Mouse (Mus musculus) inflammation-experienced regulatory T-cells, adult 6 months (primary cell): ENCODE data around the gene Osbpl9. TPM values are rescaled to one million over a fixed set of nuclear protein-coding genes. Genes with fewer than 3 reads are reported as not detected.

Experiments used
- ATAC-seq: one replicate; pipeline ENCODE4 v1.8.0; 2017
- polyA plus RNA-seq, 3 experiments: library from polyadenylated mRNA; unstranded; fragments of 100-300 nt; shearing (Covaris generic); gene quantifications; one replicate each; pipeline ENCODE4 v1.2.1; 2017

The Osbpl9 gene
- polyA plus RNA-seq, 3 experiments from 2014 or later, result 75.7 to 78.9 (median 77.2) TPM

DNA sequence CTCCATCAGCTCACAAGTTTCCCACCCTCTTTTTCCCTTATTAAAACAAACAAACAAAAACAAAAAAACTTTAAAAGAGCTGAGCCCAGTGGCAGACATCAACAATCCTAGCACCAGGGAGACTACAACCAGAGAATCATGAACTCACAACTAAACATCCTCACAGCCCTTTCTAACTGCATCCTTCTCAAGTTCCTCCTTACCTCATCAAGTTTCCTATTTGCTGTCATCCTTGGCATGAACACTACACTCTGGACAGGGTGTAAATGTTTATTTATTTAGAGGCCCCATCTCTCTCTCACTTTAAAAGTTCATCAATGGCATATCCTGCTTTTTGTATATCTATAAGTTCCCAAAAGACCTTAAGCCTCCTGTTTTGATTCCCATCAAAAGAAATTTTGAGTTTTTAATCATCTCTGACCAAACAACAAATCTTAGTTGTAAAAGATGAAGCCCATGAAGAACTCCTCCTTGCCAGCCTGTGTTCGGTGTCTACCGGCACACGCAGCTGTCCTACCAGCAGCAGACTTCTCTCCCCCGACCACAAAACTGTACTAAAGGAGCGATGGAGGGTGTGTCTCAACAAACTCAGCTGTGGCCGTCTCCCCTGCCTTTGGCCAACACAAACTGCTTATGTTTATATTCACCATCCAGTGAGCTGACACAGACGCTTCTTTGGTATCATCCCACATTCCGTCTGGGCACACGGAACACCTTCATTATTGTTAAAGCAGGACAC, 98.8 kb downstream of the Osbpl9 start:
- no peak for ATAC-seq

DNA sequence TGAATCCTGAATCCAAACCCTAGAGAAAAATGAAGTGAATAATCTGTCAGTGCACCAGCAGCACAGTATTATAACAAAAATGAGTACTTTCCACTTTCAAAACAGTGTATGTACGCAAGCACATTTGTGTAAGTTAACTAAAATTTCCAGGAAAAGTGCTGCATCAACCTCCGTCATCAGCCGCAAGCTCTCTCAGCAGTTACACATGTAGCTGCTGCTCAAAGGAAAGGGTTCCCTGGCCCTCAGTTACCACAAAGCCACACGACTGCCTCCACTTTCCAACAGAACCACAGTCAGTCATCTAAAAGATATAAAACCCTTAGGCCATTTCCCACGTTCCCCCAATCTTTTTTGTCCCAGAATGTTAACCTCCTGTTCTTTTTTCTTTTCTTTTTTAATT, 99.5 kb downstream of the Osbpl9 start:
- peak; percentile 53 for ATAC-seq

DNA sequence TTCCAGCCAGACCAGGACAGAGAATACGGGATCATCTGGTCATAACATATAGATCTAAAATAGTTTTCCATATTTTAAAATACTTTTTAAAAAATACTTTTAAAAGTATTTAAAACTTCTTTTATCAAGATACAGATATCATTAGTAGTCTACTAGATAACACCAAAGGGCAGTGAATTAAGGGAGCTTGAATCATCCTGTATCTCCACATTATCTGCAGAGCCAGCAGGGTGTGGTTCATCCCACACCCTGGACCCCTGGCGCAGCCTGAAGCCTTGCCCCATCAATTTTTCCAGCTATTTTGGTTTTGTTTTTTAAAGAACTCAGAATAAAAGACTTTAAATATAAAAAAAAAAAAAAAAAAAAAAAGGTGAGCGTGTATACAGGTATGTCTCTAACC, 103.2 kb downstream of the Osbpl9 start:
- no peak for ATAC-seq

DNA sequence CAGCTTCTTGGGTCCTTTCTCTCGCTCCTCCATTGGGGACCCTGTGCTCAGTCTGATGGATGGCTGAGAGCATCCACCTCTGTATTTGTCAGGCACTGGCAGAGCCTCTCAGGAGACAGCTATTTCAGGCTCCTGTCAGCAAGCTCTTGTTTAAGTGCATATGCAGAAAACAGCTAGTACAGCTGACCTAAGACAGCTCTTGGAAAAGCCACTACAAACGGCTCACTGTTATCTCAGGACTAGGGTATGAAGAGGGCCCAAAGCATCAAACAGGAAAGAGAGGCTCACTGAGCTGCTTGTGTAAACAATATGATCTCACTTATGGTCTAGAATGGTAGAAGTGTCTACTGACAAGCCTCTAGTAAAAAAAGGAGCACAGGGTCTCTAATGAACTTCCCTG, 107.8 kb downstream of the Osbpl9 start:
- ATAC-seq, result no peak

DNA sequence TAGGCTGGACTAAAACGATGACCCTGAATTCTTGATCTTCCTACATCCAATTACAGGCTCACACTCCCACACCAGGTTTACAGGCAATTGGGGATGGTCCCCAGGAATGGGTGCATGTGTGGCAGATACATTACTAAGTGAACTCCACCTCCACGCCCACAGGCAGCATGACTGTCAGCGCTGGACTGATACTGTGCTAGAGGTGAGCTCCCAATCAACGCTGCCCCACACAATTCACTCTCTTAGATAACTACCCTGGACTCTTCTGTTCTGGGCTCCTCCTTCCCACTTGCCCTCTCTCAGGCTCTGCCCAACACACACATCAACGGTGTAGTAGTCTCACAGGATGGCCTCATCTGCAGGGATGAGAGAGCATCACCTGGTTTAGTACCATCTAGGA, 109.7 kb downstream of the Osbpl9 start:
- ATAC-seq, result no peak

DNA sequence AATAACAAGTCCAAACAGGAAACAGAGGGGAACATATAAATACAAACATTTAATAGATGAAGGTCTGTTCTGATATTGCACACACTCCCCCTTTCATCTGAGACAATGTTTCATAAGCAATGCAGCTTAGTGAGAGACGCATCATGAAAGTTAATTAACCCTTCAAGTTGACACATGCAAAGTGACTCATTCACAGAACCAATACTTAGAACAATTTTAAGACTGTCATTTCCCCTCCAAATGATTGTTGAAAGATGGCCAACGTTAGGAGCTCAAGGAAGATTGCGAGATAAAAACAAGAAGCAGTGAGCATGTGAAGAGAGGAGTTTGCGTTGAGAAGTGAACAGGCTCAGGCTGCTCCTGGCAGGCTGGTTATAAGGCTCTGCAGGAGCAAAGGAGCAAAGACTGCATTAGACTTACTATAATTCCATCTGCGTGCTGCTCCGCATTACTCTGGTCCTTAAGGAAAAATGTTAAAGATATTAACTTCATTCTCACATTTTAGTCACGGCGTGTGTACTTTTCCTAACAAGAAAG, 110.8 kb downstream of the Osbpl9 start:
- no peak for ATAC-seq

DNA sequence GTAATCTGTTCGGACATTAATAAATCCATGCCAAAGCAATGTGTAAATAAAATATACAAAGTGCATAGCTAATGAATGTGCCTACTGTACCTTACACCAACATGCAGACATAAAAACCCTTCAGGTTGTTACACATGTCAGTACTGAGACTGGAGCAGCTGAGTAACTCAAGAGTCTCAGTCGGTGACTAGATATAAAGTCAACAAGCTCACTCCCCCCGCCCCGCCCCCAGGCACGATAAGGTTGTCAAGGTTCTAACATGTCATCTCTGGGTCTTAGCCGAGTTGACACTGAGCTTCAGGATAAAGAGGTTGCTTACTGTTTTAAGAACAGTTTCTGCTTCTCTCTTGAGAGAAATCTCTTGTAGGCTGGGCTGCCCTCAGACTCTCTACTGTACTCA, 112.1 kb downstream of the Osbpl9 start:
- no peak for ATAC-seq

DNA sequence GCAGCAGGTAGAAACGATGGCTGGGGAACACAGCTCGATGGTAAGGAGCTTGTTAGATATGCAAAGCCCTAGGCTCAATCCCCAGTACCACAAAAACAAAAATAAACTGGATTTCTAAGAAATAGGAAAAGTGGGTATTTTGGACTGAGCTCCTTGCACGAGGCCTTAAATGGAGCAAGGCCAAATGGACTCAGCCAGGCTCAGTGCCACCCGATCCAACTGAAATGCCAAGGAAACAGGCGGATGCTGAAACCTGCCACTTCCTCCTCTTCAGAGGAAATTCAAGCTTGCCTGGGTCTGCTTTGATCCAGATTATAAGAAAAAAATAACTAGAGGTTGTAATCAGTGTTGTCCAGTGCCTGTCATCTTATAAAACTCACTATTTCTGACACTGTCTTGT, 112.9 kb downstream of the Osbpl9 start:
- ATAC-seq, result no peak

DNA sequence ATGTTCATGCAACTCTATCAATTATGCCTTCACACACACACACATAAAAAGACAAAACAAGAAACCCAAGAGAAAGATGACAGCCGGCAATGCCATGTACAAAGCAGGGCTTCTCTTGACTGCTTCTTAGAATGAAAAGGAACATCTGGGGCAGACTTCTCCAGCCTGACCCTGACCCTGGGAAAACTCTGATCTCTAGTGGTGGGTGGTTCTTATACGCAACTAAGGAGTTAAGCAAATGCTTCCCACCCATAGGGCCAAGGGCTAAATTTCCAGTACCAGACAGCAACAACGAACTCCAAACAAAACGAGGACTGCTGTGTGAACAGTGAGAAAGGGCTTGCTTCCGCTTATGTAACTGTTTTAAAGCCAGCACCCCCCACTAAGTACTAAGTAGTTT, 122.0 kb downstream of the Osbpl9 start:
- ATAC-seq, result no peak

DNA sequence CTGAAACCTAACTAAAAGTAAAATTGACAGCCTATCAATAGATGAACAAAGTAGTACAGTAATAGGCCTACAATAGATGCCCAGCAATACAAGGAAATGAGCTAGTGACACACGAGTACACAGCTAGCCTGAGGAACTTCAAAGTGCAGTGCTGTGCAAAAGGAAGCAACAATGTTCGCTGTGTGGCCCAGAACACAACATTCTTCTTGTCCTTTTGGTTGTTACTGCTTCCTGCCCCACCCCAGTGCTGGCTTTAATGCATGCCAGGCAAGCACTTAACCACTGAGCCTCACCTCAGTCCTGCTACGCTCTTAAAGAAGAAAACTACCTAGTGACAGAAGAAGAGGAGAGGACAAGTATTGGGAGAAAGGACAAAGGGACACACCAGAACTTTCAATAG, 122.4 kb downstream of the Osbpl9 start:
- peak; percentile 84 for ATAC-seq

DNA sequence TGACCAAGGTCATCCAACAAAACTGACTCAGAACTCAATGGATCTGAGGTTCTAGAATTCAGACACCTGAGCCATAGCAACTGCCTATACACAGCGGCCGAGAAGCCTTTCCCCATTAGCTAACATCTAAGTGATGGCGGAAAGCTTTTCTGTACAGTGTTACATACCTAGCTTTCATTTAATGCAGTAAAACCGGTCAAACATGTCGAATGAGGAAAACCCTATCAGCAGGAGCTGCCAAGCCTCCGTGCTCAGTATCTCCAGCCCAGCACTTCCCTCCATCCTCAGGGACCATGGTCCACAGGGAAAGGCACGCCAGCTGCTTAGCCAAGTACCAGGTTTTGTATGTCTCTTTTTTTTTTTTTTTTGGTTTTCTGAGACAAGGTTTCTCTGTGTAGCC, 123.1 kb downstream of the Osbpl9 start:
- no peak for ATAC-seq

DNA sequence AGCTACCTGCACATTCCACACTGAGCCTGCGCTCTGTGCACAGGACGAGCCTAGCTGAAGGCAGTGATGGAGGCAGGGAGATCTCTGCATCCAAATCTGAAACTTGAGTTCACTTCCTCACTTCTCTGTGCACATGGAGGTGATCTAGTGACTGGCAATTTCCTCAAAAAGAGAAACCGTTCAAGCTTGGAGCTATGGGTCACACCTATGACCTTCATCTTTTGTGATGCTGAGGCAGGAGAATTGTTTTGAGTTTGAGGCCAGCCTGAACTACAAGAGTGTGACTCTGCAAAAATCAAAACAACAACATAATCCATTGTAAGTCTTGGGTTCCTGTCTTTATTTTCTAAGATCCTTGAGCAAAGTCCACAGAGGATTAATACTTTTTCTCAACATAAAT, 128.8 kb downstream of the Osbpl9 start:
- no peak for ATAC-seq

DNA sequence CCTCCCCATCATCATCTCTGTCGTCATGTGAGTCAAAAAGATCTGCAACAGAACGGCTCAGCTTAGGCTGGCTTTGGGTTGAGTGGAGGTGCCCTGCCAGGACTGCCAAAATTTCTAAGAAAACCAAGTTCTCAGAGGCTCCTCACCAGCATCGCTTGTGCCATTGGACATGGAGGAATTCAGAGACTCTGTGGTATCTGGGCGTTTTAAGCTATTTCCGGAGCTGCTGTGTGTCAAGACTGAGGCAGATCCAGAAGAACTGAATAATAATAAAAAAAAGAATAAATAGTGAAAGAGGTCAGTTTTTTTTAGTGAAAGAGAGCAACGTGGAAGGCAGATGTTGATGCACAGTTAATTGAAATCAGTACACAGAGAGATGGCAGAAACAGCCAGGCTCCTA, 129.2 kb downstream of the Osbpl9 start:
- no peak for ATAC-seq

DNA sequence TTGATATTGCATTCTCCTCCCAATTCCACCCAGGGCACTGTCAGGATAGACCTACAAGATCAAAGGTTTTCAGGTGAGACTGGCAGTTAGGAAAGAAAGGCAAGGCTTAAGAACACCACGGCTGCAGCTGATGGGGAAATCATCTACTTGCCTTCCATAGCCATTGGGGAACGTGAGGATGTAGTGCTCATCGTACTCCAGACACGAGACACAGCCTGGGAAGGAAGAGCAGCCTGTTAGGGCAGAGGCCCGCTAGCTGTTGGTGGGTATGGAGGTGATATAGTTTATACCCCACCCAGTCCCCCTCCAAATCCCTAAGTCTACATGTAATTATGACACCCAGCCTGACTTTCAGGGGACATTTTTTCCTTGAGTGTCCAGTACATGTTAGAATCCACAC, 136.4 kb downstream of the Osbpl9 start:
- no peak for ATAC-seq

DNA sequence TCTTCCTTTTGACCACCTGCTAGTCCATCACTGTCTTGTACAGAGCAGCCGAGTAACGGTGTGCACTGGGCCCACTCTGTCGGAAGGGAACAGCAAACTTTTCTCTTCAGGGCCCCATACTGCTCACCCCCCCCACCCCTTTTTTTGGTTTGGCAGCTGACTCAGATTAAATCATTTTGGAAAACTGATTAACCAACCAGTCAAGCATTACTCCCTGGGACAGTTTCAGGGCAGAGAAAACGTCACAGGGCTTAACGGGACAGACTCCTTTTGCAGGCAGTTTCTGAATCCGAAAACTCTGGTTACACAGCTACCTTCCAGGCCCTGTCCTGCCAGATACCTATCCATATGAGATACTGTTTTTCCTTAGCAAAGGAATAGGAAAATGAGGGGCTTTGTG, 137.1 kb downstream of the Osbpl9 start:
- no peak for ATAC-seq

DNA sequence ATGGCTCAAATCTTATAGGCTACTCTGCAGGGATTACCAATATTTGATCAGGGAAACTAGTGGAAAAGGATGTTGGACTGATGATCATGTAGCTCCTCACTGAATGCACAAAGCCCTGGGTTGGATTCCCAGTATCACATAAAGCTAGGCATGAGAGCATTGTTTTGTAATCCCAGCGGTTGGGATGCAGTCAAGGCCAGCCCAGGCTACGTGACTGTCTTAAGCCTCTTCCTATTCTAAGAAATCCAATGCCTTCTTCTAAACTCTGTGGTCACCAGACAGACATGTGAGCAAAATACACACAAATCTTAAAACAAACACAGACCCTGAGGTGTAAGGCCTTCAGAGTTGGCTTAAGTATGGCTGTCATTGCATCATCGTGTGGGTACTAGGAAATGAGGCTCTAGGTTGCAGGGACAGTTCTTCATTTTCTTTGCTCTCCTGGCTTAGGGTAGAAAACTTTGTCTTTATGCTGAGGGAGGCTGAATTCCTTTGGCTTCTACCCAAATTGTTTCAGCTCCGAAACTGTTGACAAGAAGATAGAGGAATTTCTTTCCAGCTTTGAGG, 142.7 kb downstream of the Osbpl9 start:
- no peak for ATAC-seq

DNA sequence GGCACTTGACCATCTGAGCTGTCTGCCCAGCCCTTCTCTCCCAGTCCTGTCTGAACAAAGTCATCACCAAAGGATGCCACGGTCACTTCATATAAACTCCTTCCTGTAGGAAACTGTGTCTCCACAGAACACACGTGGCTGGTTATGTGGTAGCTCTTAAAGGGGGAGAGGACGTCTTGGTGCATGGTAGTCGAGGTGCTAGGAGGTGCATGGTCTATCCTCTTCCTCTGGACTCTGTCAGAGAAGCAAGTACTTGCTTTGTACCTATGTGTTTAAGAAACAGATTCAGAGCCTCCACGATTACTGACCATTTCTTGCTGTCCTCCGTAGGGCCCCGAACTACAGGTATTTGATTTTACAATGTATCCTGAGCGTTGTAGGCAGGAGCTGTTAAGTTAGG, 144.4 kb downstream of the Osbpl9 start:
- ATAC-seq, result no peak

DNA sequence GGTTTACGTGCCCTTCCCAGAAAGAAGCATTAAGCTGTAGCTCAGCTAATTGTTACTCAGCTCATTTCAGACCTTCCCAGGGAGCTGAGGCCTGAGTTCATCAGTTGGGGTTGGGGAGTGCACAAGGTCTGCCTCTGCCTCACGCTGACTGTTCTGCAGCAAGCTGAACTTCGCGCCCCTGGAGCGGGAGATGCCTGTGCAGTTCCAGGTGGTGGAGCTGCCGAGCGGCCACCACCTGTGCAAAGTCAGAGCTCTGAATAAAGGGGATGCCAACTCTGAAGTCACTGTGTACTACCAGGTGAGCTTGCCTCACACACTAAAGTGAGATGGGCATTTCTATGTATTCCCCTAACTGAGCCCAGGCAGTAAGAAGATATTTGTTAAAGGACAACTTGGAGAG, 145.7 kb downstream of the Osbpl9 start:
- ATAC-seq, result no peak

DNA sequence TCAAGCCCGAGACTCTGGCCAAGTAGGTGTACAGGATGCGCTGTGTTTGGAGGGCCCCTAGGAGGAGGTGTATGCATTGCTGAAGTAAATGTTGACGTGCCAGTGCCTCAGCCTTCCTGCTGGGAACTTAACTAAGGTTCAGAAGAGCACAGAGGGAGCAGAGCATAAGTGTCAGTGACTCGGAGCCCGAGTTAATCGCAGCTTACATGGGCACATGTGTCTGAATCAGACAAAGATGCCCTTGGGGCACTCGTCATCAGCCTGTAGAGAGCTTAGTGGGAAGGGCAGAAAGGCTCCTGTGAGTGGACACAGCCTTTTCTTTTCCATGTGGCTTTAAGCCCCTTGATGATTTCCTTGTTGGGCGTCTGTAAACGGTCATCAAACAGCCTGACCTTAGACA, 148.1 kb downstream of the Osbpl9 start:
- ATAC-seq, result no peak

DNA sequence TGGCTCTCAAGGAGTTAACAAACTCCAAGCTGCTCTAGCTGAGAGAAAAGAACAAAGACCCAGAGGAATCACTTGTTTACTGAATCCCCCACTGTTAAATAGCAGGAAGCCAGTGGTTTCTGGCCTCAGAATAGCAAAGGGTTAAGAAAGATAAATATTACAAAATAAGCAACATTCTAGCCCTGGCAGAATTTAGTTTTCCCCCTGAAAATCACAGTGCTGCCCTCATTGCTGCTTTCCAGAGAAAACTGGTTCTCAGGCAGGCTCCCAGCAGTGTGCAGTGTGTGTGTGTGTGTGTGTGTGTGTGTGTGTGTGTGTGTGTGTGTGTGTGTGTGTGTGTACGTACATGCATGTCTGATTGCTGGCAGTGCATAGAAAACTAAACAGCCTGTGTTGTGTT, 149.8 kb downstream of the Osbpl9 start:
- no peak for ATAC-seq

DNA sequence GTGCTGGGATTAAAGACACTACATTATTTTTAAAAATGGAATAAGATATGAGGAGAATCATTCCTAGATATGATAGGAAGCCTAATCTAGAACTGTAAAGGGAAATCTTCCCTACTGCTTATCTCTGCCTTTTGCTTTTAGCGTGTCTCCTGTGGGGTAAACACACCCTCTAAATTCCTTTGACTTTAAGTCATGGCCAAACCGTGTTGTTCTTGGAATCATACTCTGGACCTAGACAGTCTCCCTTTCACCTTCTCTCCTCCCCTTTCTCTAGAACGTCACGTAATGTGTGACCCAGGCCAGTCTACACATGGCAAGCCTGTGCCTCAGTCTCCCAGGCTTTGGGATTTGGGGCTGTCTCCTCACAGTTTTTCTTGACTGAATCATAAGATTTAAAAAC, 153.8 kb downstream of the Osbpl9 start:
- no peak for ATAC-seq

DNA sequence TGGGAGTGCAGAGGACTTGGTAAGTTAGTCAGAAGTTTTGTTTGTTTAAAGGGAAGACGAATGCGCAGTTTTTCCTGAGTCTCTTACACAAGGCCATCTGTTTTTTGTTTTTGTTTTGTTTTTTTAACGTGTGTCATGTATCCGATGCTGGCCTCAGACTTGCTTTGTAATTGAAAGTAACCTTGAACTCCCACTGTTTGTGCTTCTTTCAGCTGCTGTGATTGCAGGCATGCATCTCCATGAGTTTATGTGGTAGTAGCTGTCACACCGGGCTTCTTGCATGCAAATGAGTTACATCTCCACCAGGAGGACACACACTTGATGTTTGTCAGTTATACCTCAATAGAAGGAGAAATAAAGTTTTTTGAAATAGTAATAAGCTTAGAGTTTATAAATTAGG, 158.3 kb downstream of the Osbpl9 start:
- no peak for ATAC-seq

DNA sequence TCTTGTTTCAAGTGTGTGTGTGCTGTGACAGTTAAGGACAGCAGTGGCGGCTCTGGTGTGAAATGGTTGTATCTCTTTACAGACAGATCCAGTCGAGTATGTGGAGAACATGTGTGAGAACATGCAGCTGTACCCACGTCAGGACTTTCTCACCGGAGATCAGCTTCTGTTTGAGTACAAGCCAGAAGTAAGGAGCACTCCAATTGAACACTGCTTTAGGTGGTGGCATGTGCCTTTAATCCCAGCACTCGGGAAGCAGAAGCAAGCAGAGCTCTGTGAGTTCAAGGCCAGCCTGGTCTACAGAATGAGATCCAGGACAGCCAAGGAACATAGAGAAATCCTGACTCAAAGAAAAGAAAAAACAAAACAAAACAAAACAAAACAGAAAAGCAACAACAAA, 158.8 kb downstream of the Osbpl9 start:
- no peak for ATAC-seq

DNA sequence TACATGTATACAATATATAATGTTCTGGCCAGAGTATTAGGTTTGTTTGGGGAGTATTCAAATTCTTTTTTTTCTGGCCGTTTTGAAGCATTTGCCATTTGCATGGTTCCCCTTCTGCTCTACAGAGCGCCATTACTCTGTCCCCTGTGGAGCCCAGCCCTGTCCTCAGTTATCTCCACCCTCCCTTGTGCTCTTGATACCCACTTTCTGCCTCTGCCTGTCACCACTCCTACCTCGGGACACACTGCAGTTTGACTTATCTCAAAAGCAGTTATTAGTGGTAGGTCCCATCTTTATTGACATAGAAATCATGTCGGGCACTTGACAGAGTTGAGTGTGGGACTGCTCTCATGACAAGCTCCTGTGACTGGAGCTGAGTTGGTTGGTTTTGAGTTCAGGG, 159.3 kb downstream of the Osbpl9 start:
- ATAC-seq, result no peak

DNA sequence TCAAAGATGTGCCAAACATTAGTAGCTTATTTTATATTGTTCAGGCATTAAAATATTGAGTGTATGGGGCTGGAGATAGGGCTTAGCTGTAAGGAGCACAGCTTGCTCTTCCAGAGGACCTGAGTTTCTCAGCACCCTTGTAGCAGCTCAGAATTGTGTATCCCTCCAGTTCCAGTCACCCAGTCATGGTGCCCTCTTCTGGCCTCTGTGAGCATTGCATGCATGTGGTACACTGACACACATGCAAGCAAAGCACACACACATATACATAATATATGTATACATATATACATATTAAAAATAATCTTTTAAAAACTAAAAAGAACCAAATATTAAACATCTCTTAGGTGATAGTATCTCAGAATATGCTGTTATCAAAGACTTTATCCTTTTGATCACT, 165.7 kb downstream of the Osbpl9 start:
- ATAC-seq, result peak; percentile 64
